Mouse (Mus musculus): Measurements from ENCODE around the gene Glcci1. TPM values are rescaled to one million over a fixed set of nuclear protein-coding genes. Genes with fewer than 3 reads are reported as not detected.

The Glcci1 gene
- total and polyA plus RNA-seq, 2 experiments from 2014 or later, result 9.9 to 26.4 TPM

- H3K27me3 ChIP-seq (ENCODE audit: insufficient read depth, low read length), result no peaks in the 10 kb centered on the region
- no peak overlapping the region for H3K4me3 ChIP-seq (ENCODE audit: low read depth, low read length)
- DNase-seq, result no peak
- H3K36me3 ChIP-seq (ENCODE audit: insufficient read depth), result no peaks in the 10 kb centered on the region
- TF ChIP-seq CTCF (IDR thresholded peaks at IDR 0.05; ENCODE audit: low read depth), result no peak
- no peak for ATAC-seq
- H3K9me3 ChIP-seq (ENCODE audit: low read length), result no peaks in the 10 kb centered on the region
- H3K4me2 ChIP-seq (ENCODE audit: low read depth), result no peak overlapping the region
- H3K4me1 ChIP-seq (ENCODE audit: insufficient read depth), result no peaks in the 10 kb centered on the region
- H3K9ac ChIP-seq, result no peak overlapping the region
- 70% methylated on average over 2 of the region's 2 CpGs for WGBS
- no peak overlapping the region for H3K27ac ChIP-seq (ENCODE audit: low read depth, low read length)
These were observed 108.0 kb downstream of the Glcci1 start for GRCm38 (mm10) chr6:8617369-8617768.

GRCm38 (mm10) chr6:8619582-8620350, 110.4 kb downstream of the Glcci1 start:
- Histone ChIP-seq H3K4me1 (ENCODE audit: insufficient read depth) (no peaks in the 10 kb centered on the region), H3K4me3 (ENCODE audit: low read depth, low read length) (no peak overlapping the region), H3K9ac (no peak overlapping the region), H3K4me2 (ENCODE audit: low read depth) (no peak overlapping the region), H3K36me3 (ENCODE audit: insufficient read depth) (no peaks in the 10 kb centered on the region), H3K9me3 (ENCODE audit: low read length) (no peaks in the 10 kb centered on the region), H3K27me3 (ENCODE audit: insufficient read depth, low read length) (no peaks in the 10 kb centered on the region), H3K27ac (ENCODE audit: low read depth, low read length) (no peak overlapping the region)
- ATAC-seq, result no peak
- 83% methylated on average over 4 of the region's 4 CpGs for WGBS
- DNase-seq, result no peak
- no peak for TF ChIP-seq CTCF (IDR thresholded peaks at IDR 0.05; ENCODE audit: low read depth)

- no peak for DNase-seq
- Histone ChIP-seq H3K4me3 (ENCODE audit: low read depth, low read length) (no peak overlapping the region), H3K9me3 (ENCODE audit: low read length) (no peaks in the 10 kb centered on the region), H3K36me3 (ENCODE audit: insufficient read depth) (no peaks in the 10 kb centered on the region), H3K4me1 (ENCODE audit: insufficient read depth) (no peaks in the 10 kb centered on the region), H3K27me3 (ENCODE audit: insufficient read depth, low read length) (no peaks in the 10 kb centered on the region), H3K4me2 (ENCODE audit: low read depth) (no peak overlapping the region), H3K27ac (ENCODE audit: low read depth, low read length) (no peak overlapping the region), H3K9ac (no peak overlapping the region)
- WGBS, result 83% methylated on average over 3 of the region's 3 CpGs
- ATAC-seq, result no peak
- no peak for TF ChIP-seq CTCF (IDR thresholded peaks at IDR 0.05; ENCODE audit: low read depth)
These were observed 113.6 kb downstream of the Glcci1 start for GRCm38 (mm10) chr6:8623045-8623444.

GRCm38 (mm10) chr6:8628226-8628625, 118.8 kb downstream of the Glcci1 start:
- ATAC-seq (no peak), DNase-seq (no peak)
- no peaks in the 10 kb centered on the region for H3K36me3 ChIP-seq (ENCODE audit: insufficient read depth)
- H3K4me1 ChIP-seq (ENCODE audit: insufficient read depth), result no peaks in the 10 kb centered on the region
- H3K9me3 ChIP-seq (ENCODE audit: low read length), result no peaks in the 10 kb centered on the region
- H3K9ac ChIP-seq, result no peak overlapping the region
- TF ChIP-seq CTCF (IDR thresholded peaks at IDR 0.05; ENCODE audit: low read depth), result no peak
- no peak overlapping the region for H3K4me3 ChIP-seq (ENCODE audit: low read depth, low read length)
- H3K27ac ChIP-seq (ENCODE audit: low read depth, low read length), result no peak overlapping the region
- no peak overlapping the region for H3K4me2 ChIP-seq (ENCODE audit: low read depth)
- H3K27me3 ChIP-seq (ENCODE audit: insufficient read depth, low read length), result no peaks in the 10 kb centered on the region
- 88% methylated on average over 8 of the region's 8 CpGs for WGBS

- no peak for TF ChIP-seq CTCF (IDR thresholded peaks at IDR 0.05; ENCODE audit: low read depth)
- H3K27ac ChIP-seq (ENCODE audit: low read depth, low read length), result no peak overlapping the region
- H3K4me3 ChIP-seq (ENCODE audit: low read depth, low read length), result no peak overlapping the region
- no peaks in the 10 kb centered on the region for H3K4me1 ChIP-seq (ENCODE audit: insufficient read depth)
- WGBS, result 89% methylated on average over 7 of the region's 7 CpGs
- no peak overlapping the region for H3K9ac ChIP-seq
- no peaks in the 10 kb centered on the region for H3K27me3 ChIP-seq (ENCODE audit: insufficient read depth, low read length)
- H3K4me2 ChIP-seq (ENCODE audit: low read depth), result no peak overlapping the region
- DNase-seq (no peak), ATAC-seq (no peak)
- no peaks in the 10 kb centered on the region for H3K9me3 ChIP-seq (ENCODE audit: low read length)
- H3K36me3 ChIP-seq (ENCODE audit: insufficient read depth), result no peaks in the 10 kb centered on the region
These were observed 119.4 kb downstream of the Glcci1 start for GRCm38 (mm10) chr6:8628715-8629267.

- ATAC-seq, result no peak
- Histone ChIP-seq H3K4me2 (ENCODE audit: low read depth) (no peak overlapping the region), H3K4me3 (ENCODE audit: low read depth, low read length) (no peak overlapping the region), H3K27me3 (ENCODE audit: insufficient read depth, low read length) (no peaks in the 10 kb centered on the region), H3K9me3 (ENCODE audit: low read length) (no peaks in the 10 kb centered on the region), H3K4me1 (ENCODE audit: insufficient read depth) (no peaks in the 10 kb centered on the region), H3K27ac (ENCODE audit: low read depth, low read length) (no peak overlapping the region), H3K9ac (no peak overlapping the region), H3K36me3 (ENCODE audit: insufficient read depth) (no peaks in the 10 kb centered on the region)
- no peak for TF ChIP-seq CTCF (IDR thresholded peaks at IDR 0.05; ENCODE audit: low read depth)
- 89% methylated on average over 7 of the region's 7 CpGs for WGBS
- DNase-seq, result no peak
These were observed 121.1 kb downstream of the Glcci1 start for GRCm38 (mm10) chr6:8630531-8630930.

- no peaks in the 10 kb centered on the region for H3K4me1 ChIP-seq (ENCODE audit: insufficient read depth)
- H3K27ac ChIP-seq (ENCODE audit: low read depth, low read length), result no peak overlapping the region
- no peaks in the 10 kb centered on the region for H3K9me3 ChIP-seq (ENCODE audit: low read length)
- ATAC-seq, result no peak; the same call in 1 of the 2 replicates
- no peak for DNase-seq
- no peak overlapping the region for H3K9ac ChIP-seq
- H3K36me3 ChIP-seq (ENCODE audit: insufficient read depth), result no peaks in the 10 kb centered on the region; the same call in 1 of the 2 replicates
- H3K27me3 ChIP-seq (ENCODE audit: insufficient read depth, low read length), result no peaks in the 10 kb centered on the region
- no peak overlapping the region for H3K4me3 ChIP-seq (ENCODE audit: low read depth, low read length)
- 76% methylated on average over 8 of the region's 8 CpGs for WGBS
- H3K4me2 ChIP-seq (ENCODE audit: low read depth), result no peak overlapping the region
- no peak for TF ChIP-seq CTCF (IDR thresholded peaks at IDR 0.05; ENCODE audit: low read depth)
These were observed 122.0 kb downstream of the Glcci1 start for GRCm38 (mm10) chr6:8631362-8631761.

Data from forebrain, postnatal 0 days (tissue).